Mouse (Mus musculus) thymus, adult 2 months (tissue): ENCODE data around the gene Isoc2a.

ENCODE experiments used
- CTCF ChIP-seq: fragments of 200-500 bp; IDR thresholded peaks from 2 replicates; pipeline ENCODE4 v1.5.1; 2012; ENCODE audit warnings: mild to moderate bottlenecking, control low read depth, low read length, moderate library complexity, borderline replicate concordance; ENCODE audit not compliant: control insufficient read depth, poor library complexity, insufficient read depth; ENCODE audit errors: extremely low read depth
- POLR2A ChIP-seq: fragments of 200-500 bp; IDR thresholded peaks from 2 replicates; pipeline ENCODE4 v1.6.1; 2012; ENCODE audit warnings: mild to moderate bottlenecking, low read length, control low read depth, moderate library complexity; ENCODE audit not compliant: control insufficient read depth, poor library complexity, insufficient read depth; ENCODE audit errors: extremely low read depth

GRCm38 (mm10) chr7:4921824-4922482 lies 45.0 kb downstream of the Isoc2a start, which contains the start of gene Nat14:
- no peak for TF ChIP-seq POLR2A
- no peak for TF ChIP-seq CTCF
